Mouse (Mus musculus): ENCODE data around the gene Olfr288.
A peak's percentile ranks its signal among the peaks of the same experiment; 100 is the strongest.

Olfr288 gene

DNA sequence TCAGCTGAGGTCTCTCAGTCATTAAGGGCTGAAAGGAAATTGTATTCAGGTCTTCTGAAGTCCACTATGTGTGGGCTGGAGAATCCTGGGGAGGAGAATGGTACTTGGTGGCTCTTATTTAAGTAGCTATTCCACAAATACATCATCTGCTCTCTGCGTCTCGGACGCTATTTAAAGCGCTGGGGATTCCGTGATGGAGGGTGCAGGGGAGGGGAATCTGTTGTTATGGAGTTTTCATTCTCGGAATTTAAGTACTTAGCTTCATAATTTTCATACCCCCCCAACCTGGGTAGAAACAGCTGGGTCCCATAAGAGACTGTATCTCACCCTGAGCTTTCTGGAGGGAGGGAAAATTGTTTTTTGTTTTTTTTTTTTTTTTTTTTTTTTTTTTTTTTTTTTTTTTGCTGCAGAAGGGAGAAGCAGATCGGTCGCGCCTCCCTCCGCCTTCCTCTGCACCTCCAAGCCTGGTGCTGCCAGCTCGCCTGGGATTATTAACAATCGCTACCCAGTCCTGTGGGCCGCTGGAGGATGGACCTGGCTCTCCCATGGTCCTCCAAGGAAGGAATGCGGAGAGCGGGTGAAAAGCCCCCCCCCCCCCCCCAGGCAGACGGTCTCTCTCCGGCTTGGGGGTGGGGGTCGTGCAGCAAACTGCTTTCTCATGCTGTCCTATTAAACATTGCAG lies 28.2 kb downstream of the Olfr288 start, which contains the start of gene Ccdc184:
Gene Ccdc184, plus strand, starts transcription at position 196 of the 682 bp plus-strand sequence.
- DNase-seq (ENCODE audit: low read depth, low spot score), result no peak

DNA sequence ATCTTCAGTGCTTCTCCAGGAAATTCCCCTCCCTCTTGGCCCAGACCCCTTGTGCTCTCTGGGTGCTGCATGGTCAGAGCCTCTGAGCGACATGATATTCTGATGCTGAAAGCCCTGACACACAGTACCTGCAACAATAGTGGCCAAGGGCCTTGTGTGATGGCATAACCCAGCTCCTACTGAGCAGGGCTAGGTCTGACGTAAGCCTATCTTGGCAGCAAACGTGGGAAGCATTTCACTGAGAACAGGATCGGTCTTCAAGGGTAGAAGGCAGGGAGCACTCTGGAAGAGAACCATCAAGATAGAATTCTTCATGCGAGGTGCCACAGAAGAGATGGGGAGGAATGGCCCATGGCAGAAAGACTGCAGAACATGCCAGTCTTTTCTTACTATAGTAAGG lies 29.8 kb downstream of the Olfr288 start, which contains the start of gene Asb8:
Gene Asb8, minus strand, starts transcription at position 101 of the 400 bp plus-strand sequence.
- DNase-seq (ENCODE audit: low read depth, low spot score), result no peak

DNA sequence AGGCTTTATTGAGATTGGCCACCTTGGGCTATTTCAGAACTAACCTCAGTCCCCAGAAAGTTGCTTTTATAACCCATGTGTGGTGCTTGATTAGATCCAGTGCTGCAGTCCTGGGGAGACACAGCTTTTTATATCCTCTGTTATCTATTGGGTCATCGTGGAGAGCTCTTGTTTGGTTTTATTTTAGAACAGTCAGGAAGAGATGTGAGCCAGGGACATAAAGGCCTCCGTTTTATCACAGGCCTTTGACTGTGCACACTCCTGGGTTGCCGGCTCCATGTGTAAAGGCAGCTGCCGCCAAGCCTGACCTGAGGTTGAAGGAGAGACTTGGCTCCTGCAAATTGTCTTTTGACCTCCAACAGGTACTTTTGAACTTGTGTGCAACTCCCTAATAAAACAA lies 32.8 kb downstream of the Olfr288 start:
- DNase-seq (ENCODE audit: low read depth, low spot score), result no peak

DNA sequence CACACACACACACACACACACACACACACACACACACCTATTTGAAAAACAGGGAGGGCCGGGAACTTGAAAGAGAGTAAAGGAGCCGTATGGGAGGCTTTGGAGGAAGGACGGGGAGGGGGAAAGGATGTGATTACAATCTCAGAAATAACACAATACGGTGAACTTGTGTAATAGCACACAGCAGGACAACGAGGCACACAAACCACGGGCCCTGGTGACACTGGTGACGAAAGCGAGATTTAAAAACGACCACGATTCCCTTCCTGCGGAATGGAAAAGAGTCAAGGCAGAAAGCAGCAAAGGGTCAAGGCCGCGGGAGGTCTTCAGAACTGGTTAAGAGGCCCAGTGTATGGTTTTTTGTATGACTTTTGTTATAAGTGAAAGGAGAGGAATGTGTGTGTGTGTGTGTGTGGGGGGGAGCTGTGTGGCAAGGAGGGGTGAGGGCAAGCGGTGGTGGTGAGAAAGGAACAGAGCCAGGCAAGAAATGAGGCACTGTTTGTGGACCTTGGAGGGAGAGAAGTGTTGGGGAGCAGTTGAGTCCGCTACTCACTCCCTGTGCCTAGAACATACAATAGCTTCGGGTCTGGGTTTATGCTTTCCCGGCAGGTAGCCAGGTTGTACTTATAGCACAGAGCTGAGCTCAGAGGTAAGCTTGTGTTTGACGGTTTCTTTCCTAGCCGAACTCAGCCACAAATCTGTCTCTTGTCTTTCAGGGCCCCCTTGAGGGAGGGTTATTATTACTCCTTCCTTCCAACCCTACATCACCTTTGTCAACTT lies 34.1 kb downstream of the Olfr288 start:
- DNase-seq (ENCODE audit: low read depth, low spot score), result no peak

DNA sequence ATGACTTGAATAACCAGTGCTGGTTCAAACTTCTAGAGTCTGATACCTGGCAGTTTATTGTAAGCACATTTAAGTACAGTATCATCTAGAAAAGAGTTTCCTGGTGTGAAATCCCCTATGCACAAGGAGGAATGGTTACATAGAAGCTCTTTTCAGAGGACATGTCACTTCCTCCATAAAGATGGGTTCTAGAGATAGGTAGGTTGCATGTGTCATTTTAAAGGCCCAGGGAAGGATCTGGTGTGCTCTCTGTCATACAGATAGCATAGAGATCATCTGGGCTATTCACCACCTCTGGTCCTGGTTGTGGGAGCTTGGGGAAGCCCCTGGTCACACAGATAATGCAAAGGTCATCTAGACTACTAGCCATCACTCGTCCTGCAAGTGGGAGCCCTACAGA lies 38.1 kb downstream of the Olfr288 start:
- no peak for DNase-seq (ENCODE audit: low read depth, low spot score)

DNA sequence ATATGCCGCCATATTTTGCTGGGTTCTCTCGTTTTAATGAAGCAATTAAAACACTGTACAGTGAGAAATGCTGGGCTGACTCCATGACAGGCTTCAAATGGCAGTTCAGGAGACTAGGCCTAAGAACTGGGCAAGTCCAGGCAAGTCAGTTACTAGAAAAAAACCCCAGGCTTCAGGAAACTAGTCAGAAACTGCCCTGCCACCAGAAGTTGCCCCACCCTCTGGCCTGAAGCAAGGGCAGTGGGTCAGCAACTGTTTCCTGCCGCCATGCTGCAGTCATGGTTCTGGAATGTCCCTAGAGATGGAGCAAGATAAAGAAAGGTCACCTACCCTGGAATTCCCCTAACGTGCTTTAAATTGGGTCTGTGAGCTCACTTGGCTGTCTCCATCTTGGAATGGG lies 39.4 kb downstream of the Olfr288 start:
- DNase-seq (ENCODE audit: low read depth, low spot score), result peak; percentile 96

DNA sequence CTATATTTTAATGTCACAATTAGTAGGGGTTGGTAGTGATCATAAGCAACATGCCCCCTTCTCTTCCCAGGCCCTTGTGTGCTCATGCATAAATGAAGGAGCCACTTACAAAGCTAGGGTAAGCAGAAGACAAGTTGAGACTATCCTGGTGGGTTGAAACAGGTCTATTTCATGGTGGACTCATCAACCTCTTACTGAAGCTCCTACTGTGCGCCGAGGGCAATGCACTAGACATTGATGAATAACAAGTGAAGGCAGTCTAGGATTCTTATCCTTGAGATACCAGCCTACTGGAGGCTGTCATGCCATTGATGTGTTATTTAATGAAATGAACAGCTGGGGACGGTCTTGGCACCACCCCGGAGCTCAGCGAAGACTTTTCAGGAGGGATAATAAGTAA lies 40.1 kb downstream of the Olfr288 start:
- no peak for DNase-seq (ENCODE audit: low read depth, low spot score)

DNA sequence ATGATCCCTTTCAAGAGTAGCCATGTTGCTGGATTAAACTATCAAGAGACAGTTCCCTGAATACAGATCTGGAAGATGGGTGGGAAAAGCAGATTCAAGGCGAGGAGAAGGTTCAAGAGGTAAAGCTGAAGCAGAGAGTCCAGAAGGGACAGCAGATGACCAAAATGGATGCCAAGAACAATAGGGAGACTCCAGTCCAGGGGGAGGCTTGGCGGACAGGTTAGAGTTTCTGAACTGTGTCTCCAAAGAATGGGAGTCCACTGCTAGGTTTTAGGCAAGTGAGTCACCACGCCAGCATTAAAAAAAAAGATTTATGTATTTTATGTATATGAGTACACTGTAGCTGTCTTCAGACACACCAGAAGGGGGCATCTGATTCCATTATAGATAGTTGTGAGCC lies 40.7 kb downstream of the Olfr288 start:
- no peak for DNase-seq (ENCODE audit: low read depth, low spot score)

DNA sequence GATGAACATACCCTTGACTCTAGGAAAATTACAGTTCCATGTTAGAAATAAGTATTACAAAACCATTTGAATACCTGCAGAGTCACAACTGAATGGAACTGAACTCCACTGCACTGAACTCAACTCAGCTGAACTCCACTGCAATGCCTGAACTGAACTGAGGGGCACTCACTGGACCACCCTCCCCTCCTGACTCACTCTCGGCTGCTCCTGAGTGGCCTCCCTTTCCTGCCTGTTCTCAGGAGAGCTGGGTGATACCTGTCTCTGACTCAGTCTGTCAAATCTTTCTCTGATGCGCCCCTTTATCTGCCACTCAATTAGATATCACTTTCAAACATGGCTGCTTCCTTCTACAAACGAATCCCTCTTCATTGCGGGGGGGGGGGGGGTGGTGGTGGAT lies 41.2 kb downstream of the Olfr288 start:
- DNase-seq (ENCODE audit: low read depth, low spot score), result peak; percentile 21

DNA sequence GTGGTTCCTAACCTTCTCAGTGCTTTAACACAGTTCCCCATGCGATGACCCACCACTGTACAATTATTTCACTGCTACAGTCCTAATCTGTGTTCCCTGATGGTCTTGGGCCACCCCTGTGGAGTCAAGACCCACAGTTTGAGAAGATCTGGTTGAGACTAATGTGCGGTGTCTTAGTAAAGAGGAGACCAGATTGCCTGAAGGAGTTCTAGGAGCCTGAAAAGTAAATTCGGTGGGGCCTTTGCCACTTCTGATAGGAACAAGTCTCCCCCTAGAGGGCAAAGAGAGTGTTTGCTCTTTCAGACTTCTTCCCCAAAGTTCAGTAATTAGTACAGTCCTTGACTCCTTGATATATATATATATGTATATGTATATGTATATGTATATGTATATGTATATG lies 41.7 kb downstream of the Olfr288 start:
- peak; percentile 89 for DNase-seq (ENCODE audit: low read depth, low spot score)

DNA sequence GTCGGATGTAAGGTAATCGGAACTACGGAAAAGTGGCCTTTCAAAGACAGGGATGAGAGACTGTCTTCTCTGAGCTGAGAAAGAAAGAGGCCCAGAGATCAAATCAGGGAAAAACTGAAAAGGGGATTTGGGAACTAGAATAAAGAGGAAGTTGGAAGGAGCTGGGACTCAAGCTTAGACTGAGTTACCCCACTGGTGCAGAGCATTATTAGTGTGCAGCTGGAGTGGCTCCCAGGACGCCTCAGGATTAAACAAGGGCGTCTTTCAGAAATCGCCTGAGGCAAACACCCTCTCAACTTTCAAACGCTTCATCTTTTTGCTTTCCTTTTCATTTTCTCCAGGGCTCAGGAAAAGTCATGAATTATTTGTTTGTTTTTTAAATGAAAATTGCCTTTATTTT lies 42.4 kb downstream of the Olfr288 start:
- DNase-seq (ENCODE audit: low read depth, low spot score), result no peak

DNA sequence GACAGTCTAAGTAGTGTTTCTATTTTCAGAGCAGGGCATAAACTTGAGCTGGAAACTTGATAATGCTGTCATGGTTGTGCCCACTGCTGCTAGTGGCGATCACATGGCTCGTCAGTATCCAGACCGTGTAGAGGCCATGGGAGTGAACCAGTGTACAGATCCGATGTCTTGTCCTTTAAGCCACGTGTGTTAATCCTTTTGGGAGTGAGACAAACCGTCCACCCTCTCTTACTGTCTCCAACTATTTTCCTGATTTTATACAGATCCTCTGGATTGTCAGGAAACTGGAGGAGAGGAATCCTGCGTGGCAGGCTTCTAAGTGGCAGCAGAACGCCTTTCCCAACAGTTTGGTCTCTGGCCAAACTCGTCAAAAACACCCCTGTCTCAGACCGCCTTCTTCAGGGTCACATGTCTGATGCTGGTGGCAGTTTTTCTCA lies 46.2 kb downstream of the Olfr288 start:
- no peak for DNase-seq (ENCODE audit: low read depth, low spot score)

DNA sequence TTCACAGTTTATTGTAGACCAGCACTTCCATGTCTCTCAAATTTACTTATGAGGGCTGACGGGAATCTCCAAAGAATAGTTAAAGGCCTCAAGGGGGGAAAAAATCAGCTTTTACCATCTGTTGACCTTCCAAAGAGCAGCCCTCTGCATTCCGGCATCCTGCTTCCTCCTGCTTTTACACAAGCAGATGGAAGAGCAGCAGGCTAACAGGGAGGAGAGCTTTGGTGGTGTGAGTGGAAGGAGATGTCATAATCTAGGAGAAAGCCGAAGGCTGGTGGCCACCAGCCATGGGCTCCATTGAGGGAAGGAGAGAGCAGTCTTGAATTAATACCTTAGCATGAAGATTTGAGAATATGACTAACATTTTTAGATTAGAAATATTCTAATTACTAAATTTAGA lies 47.0 kb downstream of the Olfr288 start:
- DNase-seq (ENCODE audit: low read depth, low spot score), result no peak

DNA sequence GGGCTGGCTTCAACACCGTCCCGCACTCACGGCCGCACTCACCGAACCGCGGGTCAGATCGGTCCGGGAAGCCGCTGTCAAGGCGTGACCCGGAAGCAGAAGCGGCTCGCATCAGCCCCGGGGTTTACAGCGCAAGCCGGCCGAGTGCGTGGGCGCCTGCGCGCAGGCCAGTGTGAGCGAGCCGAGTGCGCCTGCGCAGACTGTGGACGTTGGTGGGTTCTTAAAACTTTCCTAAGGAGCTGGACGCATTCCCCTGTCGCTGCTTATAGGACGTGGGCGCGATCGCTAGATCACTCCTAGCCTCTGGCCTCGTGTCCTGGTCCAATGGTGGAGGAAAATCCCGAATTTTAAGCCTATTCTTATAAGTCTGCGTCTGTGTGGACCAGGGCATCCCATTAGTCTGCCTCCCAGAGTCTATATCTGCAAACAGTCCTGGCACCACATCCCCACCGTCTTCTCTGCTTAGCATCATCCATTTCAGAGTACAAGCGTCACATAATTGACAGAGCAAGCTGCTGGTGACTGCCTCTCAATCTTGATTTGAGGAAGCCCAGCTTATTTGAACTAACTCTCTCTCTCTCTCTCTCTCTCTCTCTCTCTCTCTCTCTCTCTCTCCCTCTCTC lies 49.7 kb downstream of the Olfr288 start:
- DNase-seq (ENCODE audit: low read depth, low spot score), result peak; percentile 93

DNA sequence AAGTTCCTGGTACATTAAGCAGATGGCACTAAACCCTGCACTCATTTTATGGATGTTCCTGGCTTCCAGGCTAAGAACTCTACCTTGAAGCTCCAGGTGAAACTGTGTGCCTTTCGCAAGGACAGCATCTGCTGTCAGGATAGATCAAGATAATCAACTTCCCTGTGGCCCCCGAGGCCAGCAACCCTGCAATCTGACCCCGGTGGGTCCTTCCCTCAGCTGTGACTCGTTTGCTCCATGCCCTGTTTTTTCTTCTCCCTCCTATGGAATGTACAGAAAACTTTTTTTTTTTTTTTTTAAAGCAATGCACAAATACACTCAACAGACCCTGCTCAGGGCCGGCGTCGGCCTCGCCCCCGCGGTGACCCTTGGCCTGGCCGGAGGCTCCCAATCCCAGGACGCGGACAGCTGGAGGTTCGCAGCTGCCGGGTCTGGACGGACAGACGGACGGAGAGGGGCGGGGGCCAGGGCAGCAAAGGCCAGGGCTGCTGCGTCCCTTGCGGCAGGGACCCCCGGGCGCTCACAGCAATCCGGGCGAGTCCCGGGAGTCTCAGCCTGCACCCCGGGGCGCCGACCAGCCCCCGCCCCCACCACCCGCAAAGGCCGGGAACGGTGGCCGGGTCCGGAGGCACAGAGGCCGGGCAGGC lies 50.4 kb downstream of the Olfr288 start:
- DNase-seq (ENCODE audit: low read depth, low spot score), result peak; percentile 39

DNA sequence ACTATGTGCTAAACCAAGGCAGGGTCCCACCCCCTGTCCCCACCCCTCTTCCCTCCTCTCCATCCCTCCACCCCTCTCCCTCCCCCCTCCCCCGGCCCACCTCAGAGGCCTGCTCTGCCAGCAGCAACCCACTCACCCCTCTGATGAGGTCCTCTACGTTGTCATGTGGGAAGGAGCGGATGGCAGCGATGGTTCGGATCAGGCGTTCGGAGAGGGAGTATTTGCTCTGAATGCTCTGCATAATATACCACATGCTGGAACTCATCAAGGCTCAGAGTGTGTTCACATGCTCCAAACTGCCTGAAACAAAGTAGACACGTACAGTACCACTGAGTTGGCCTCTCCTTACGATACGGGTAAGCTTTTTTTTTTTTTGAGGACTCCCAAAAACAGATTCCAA lies 52.8 kb downstream of the Olfr288 start:
- no peak for DNase-seq (ENCODE audit: low read depth, low spot score)

DNA sequence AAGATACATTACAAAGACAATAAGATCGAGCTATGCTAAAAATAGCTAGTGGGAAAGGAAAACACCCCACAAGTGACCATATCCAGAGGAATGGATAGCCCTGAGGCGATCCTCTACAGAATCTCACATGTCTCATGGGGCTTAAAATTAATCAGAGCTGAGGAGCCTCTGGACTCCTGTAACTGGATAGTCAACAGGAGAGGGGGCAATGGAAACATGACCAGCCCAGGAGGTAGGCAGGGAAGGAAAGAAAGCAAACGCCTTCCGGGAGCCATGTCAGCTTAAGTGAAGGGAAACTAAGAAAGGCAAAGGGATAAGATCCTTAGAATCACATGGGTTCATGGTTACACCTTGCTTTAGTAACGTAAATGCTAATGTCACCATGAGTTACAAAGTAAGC lies 54.5 kb downstream of the Olfr288 start:
- DNase-seq (ENCODE audit: low read depth, low spot score), result no peak

DNA sequence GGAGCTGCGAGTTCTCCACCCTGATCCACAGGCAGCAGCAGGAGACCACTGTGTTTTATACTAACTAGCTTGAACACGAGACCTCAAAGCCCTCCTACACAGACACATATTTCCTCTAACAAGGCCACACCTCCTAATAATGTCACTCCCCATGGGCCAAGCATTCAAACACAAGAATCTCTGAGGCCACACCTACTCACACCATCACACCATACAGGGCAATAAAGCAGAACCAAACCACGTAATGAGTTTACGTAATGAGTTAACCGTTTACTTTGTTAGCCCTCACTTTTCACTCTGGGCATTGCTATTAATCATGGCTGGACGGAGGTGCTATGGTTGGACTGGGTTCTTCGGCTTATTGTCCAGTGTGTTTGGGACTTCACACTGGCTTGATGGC lies 55.6 kb downstream of the Olfr288 start:
- no peak for DNase-seq (ENCODE audit: low read depth, low spot score)

DNA sequence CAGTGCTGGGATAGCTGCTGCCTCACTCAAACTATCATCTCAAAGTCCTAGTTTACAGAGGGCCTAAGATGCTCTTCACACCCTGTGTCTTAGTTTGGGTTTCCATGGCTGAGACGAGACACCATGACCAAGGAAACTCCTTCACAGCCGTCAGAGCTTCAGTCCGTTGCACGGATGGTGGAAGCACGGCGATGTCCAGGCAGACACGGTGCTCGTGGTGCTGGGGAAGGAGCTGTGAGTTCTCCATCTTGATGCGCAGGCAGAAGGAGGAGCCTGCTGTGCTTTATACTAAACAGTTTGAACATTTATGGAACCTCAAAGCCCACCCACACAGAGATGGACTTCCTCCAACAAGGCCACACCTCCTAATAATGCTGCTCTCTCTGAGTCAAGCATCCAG lies 58.5 kb downstream of the Olfr288 start:
- DNase-seq (ENCODE audit: low read depth, low spot score), result no peak

Measured in 3T3-L1 (cell line).